Mouse (Mus musculus) urinary bladder, adult 2 months (tissue): ENCODE measurements around the gene Nt5c2. TPM values are rescaled to one million over a fixed set of nuclear protein-coding genes. Genes with fewer than 3 reads are reported as not detected.
"Not testable (repeated sequence)": the region's sequence is repeated elsewhere in the genome, so short reads cannot be mapped to it uniquely, and the experiment has no call there.

Experiments
- DNase-seq: peaks from one replicate; pipeline ENCODE4 v3.0.0; 2022; ENCODE audit warnings: low spot score
- polyA plus RNA-seq: library from polyadenylated mRNA; depleted of rRNA; stranded (reverse); fragments of >200 nt; gene quantifications from 2 replicates; pipeline ENCODE4 v1.2.3, GENCODE M21; 2012

Nt5c2 gene
- polyA plus RNA-seq, 1 experiment, result 36.3 TPM

GRCm38 (mm10) chr19:46989479-46990152 lies 25.3 kb downstream of the Nt5c2 start:
- no peak for DNase-seq

GRCm38 (mm10) chr19:46988231-46989087 lies 26.5 kb downstream of the Nt5c2 start:
- peak; percentile 49 for DNase-seq

GRCm38 (mm10) chr19:46987646-46988045 lies 27.3 kb downstream of the Nt5c2 start:
- no peak for DNase-seq

GRCm38 (mm10) chr19:46984726-46985622 lies 30.0 kb downstream of the Nt5c2 start:
- no peak for DNase-seq

- DNase-seq, result no peak
Measured at GRCm38 (mm10) chr19:46983966-46984380, 31.0 kb downstream of the Nt5c2 start.

GRCm38 (mm10) chr19:46983352-46983965 lies 31.5 kb downstream of the Nt5c2 start:
- DNase-seq, result no peak

- DNase-seq, result no peak
Measured at GRCm38 (mm10) chr19:46981462-46981861, 33.5 kb downstream of the Nt5c2 start.

- no peak for DNase-seq
Measured at GRCm38 (mm10) chr19:46979781-46980105, 35.2 kb downstream of the Nt5c2 start.

GRCm38 (mm10) chr19:46978920-46979780 lies 35.8 kb downstream of the Nt5c2 start:
- DNase-seq, result no peak

GRCm38 (mm10) chr19:46978069-46978468 lies 36.9 kb downstream of the Nt5c2 start:
- not testable (repeated sequence) for DNase-seq

GRCm38 (mm10) chr19:46977460-46977859 lies 37.5 kb downstream of the Nt5c2 start:
- DNase-seq, result no peak

GRCm38 (mm10) chr19:46976743-46977142 lies 38.2 kb downstream of the Nt5c2 start:
- no peak for DNase-seq

- DNase-seq, result no peak
Measured at GRCm38 (mm10) chr19:46975997-46976396, 39.0 kb downstream of the Nt5c2 start.

- DNase-seq, result no peak
Measured at GRCm38 (mm10) chr19:46975565-46975964, 39.4 kb downstream of the Nt5c2 start.

GRCm38 (mm10) chr19:46972159-46972558 lies 42.8 kb downstream of the Nt5c2 start:
- DNase-seq, result no peak

GRCm38 (mm10) chr19:46971712-46972111 lies 43.2 kb downstream of the Nt5c2 start:
- no peak for DNase-seq

- no peak for DNase-seq
Measured at GRCm38 (mm10) chr19:46971051-46971689, 43.8 kb downstream of the Nt5c2 start.

- DNase-seq, result no peak
Measured at GRCm38 (mm10) chr19:46970121-46970729, 44.7 kb downstream of the Nt5c2 start.

GRCm38 (mm10) chr19:46969286-46969985 lies 45.5 kb downstream of the Nt5c2 start:
- DNase-seq, result no peak
